Mouse (Mus musculus): Measurements from ENCODE around the gene Apol6. TPM values are rescaled to one million over a fixed set of nuclear protein-coding genes. Genes with fewer than 3 reads are reported as not detected.

Apol6 gene
- total and polyA plus RNA-seq, 3 experiments = not detected

- Histone ChIP-seq H3K4me1 (ENCODE audit: control insufficient read depth in 1 of 2, insufficient read depth in 2 of 2) (0 out of 4 replicates have a peak, but pooled peaks cover 0 to 2% of the 10 kb centered on the region in 2 experiments), H3K27ac (ENCODE audit: insufficient read depth, low read depth) (no peak overlapping the region), H3K9me3 (replicated peaks; ENCODE audit: low read length) (no peaks in the 10 kb centered on the region), H3K9ac (ENCODE audit: insufficient read depth, low read depth) (no peak overlapping the region), H3K36me3 (replicated peaks in 1 of 2; ENCODE audit: control insufficient read depth in 1 of 2, insufficient read depth in 1 of 2, low read length in 1 of 2) (no peaks in the 10 kb centered on the region), H3K4me2 (ENCODE audit: insufficient read depth, low read depth, poor library complexity, severe bottlenecking) (no peak overlapping the region), H3K79me2 (replicated peaks; ENCODE audit: control insufficient read depth, extremely low read depth, insufficient read depth, poor library complexity, severe bottlenecking) (no peaks in the 10 kb centered on the region), H3K27me3 (replicated peaks) (peaks cover 89% of the 10 kb centered on the region), H3K4me3 (replicated peaks in 1 of 3; ENCODE audit: low read depth in 2 of 3, low read length in 2 of 3, poor library complexity in 1 of 3) (no peak overlapping the region)
- no peak for DNase-seq (ENCODE audit: extremely low read depth)
- in situ Hi-C loops (cut with MboI; ENCODE audit: low pct_ligation_motif_present, low pct_unique_long_range_greater_than_20kb, low sequenced_read_pairs) (no loop called here), dilution Hi-C loops (cut with MboI; ENCODE audit: extremely low pct_ligation_motif_present, extremely low pct_unique_long_range_greater_than_20kb, low sequenced_read_pairs) (no loop called here)
- TF ChIP-seq CTCF (conservative IDR thresholded peaks at IDR 0.05 in 1 of 2, IDR thresholded peaks at IDR 0.05 in 1 of 2; ENCODE audit: low read depth in 2 of 2, low read length in 2 of 2) (no peak), NRF1 (IDR thresholded peaks at IDR 0.05; ENCODE audit: low read depth, low read length) (no peak), MAX (IDR thresholded peaks at IDR 0.05; ENCODE audit: low read length) (no peak), BHLHE40 (IDR thresholded peaks at IDR 0.05; ENCODE audit: low read depth, low read length) (no peak), KAT2A (IDR thresholded peaks at IDR 0.05; ENCODE audit: insufficient replicate concordance, low read length) (no peak), SMC3 (IDR thresholded peaks at IDR 0.05; ENCODE audit: low read depth, low read length) (no peak), NELFE (IDR thresholded peaks at IDR 0.05; ENCODE audit: low read depth, low read length) (no peak), PAX5 (IDR thresholded peaks at IDR 0.05; ENCODE audit: low read length) (no peak), TBP (conservative IDR thresholded peaks at IDR 0.05; ENCODE audit: low read depth, low read length) (no peak), EP300 (IDR thresholded peaks at IDR 0.05; ENCODE audit: low read length) (no peak), ZKSCAN1 (IDR thresholded peaks at IDR 0.05; ENCODE audit: borderline replicate concordance, low read depth, low read length) (no peak), ETS1 (conservative IDR thresholded peaks at IDR 0.05; ENCODE audit: low read depth, low read length) (no peak), ZC3H11A (IDR thresholded peaks at IDR 0.05; ENCODE audit: low read depth, low read length) (no peak), JUND (conservative IDR thresholded peaks at IDR 0.05; ENCODE audit: low read depth, low read length) (no peak), ZNF384 (IDR thresholded peaks at IDR 0.05; ENCODE audit: low read depth, low read length) (no peak), ELF1 (IDR thresholded peaks at IDR 0.05; ENCODE audit: low read depth, low read length) (no peak), RCOR1 (conservative IDR thresholded peaks at IDR 0.05; ENCODE audit: low read depth, low read length) (no peak), IRF4 (IDR thresholded peaks at IDR 0.05; ENCODE audit: low read depth, low read length) (no peak), RAD21 (IDR thresholded peaks at IDR 0.05; ENCODE audit: low read depth, low read length) (no peak)
Measured at GRCm38 (mm10) chr15:77053021-77053420, 8.5 kb downstream of the Apol6 start.

- Histone ChIP-seq H3K36me3 (replicated peaks in 1 of 2; ENCODE audit: control insufficient read depth in 1 of 2, insufficient read depth in 1 of 2, low read length in 1 of 2) (no peaks in the 10 kb centered on the region), H3K4me2 (ENCODE audit: insufficient read depth, low read depth, poor library complexity, severe bottlenecking) (no peak overlapping the region), H3K9me3 (replicated peaks; ENCODE audit: low read length) (no peaks in the 10 kb centered on the region), H3K79me2 (replicated peaks; ENCODE audit: control insufficient read depth, extremely low read depth, insufficient read depth, poor library complexity, severe bottlenecking) (no peaks in the 10 kb centered on the region), H3K27me3 (replicated peaks) (peaks cover 82% of the 10 kb centered on the region), H3K27ac (ENCODE audit: insufficient read depth, low read depth) (no peak overlapping the region), H3K9ac (ENCODE audit: insufficient read depth, low read depth) (no peak overlapping the region), H3K4me1 (ENCODE audit: control insufficient read depth in 1 of 2, insufficient read depth in 2 of 2) (0 out of 4 replicates have a peak, but pooled peaks cover 0 to 2% of the 10 kb centered on the region in 2 experiments), H3K4me3 (replicated peaks in 1 of 3; ENCODE audit: low read depth in 2 of 3, low read length in 2 of 3, poor library complexity in 1 of 3) (no peak overlapping the region)
- TF ChIP-seq RAD21 (IDR thresholded peaks at IDR 0.05; ENCODE audit: low read depth, low read length) = no peak
- TF ChIP-seq TCF12 (IDR thresholded peaks at IDR 0.05; ENCODE audit: low read depth, low read length) = no peak
- TF ChIP-seq IRF4 (IDR thresholded peaks at IDR 0.05; ENCODE audit: low read depth, low read length) = no peak
- no peak for TF ChIP-seq UBTF (IDR thresholded peaks at IDR 0.05; ENCODE audit: low read depth, low read length)
- no peak for TF ChIP-seq SIN3A (IDR thresholded peaks at IDR 0.05; ENCODE audit: low read length)
- no peak for TF ChIP-seq MEF2A (IDR thresholded peaks at IDR 0.05; ENCODE audit: borderline replicate concordance, low read depth, low read length)
- no peak for TF ChIP-seq PAX5 (IDR thresholded peaks at IDR 0.05; ENCODE audit: low read length)
- TF ChIP-seq NELFE (IDR thresholded peaks at IDR 0.05; ENCODE audit: low read depth, low read length) = no peak
- no peak for TF ChIP-seq JUND (conservative IDR thresholded peaks at IDR 0.05; ENCODE audit: low read depth, low read length)
- in situ Hi-C loops (cut with MboI; ENCODE audit: low pct_ligation_motif_present, low pct_unique_long_range_greater_than_20kb, low sequenced_read_pairs) = no loop called here
- dilution Hi-C loops (cut with MboI; ENCODE audit: extremely low pct_ligation_motif_present, extremely low pct_unique_long_range_greater_than_20kb, low sequenced_read_pairs) = no loop called here
- no peak for DNase-seq (ENCODE audit: extremely low read depth)
Measured at GRCm38 (mm10) chr15:77054611-77055175, 10.2 kb downstream of the Apol6 start.

Measured in CH12.LX (cell line).